ENCODE assay signal across 9 mouse cellular contexts in the genomic region with DNA sequence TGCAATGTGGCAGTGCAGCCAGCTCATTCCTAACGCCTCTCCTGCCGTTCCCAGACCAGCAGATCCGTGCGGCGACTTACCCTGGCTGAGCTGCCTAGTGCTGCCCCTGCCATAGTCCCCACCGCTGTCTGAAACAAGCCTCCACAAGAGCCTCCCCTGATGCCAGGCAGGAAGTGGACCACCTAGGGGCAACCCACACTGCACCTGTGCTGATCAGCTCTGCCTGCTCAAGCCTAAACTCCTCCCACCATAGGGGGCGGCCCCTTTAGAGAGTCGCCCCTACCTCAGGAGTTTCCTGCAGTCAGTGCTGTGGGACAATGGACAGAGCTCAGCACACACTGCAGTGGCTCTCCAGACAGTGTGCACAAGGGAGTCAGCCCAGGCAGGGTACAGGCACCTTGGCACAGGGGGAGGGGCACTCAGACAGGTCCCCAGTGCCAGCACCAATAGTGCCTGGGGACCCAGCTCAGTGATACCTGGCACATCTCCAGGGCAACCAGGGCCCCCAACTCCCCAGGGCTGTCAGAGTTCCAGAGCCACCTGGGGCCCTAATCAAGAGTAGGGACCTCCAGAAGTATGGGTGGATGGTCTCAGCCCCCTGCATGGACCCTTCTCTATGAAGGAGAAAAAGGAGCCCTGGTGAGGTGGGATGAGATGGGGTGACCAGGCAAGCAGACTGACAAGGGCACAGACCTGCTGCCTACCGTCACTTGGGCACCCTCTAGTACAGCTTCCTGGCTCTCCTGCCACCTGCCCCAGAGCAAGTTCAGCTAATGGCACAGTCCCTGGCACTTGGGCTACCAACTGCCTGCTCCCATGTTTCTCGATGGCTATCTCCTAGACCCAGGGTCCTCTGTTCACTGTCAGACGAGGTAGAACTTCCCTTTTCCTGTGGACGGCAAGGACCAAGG. TPM values are rescaled to one million over a fixed set of nuclear protein-coding genes. Genes with fewer than 3 reads are reported as not detected.
DNase-seq lines count a peak whose midpoint lies in the region; ATAC-seq lines count a peak whose summit lies in the region.
"Had no signal": no experiment of that assay in that cellular context is flagged by ENCODE, and none has a peak within 500 bp of the region (broad histone marks: within the 10 kb centered on the region; RNA-seq: fewer than 3 reads in every experiment).

No protein-coding gene starts in this region.

- H3K9me3 ChIP-seq in heart, embryonic 11.5 days (replicated peaks; ENCODE audit: control insufficient read depth, low read length) = no peaks in the 10 kb centered on the region
- no peaks in the 10 kb centered on the region for H3K9me3 ChIP-seq in lung, embryonic 16.5 days (ENCODE audit: control insufficient read depth, low read length)
- no peaks in the 10 kb centered on the region for H3K9me3 ChIP-seq in limb, embryonic 10.5 days (replicated peaks)

- peak overlapping the region; percentile 5; the same call in 1 of the 2 replicates for H3K4me3 ChIP-seq in heart, embryonic 11.5 days (ENCODE audit: low read depth, low read length)
- peak overlapping the region; percentile 37 for H3K4me3 ChIP-seq in lung, embryonic 16.5 days (ENCODE audit: low read length)
- peak overlapping the region; percentile 8 for H3K4me3 ChIP-seq in limb, embryonic 10.5 days

- 0 out of 2 replicates have a peak overlapping the region, but pooled peaks have one; percentile 6 for H3K27ac ChIP-seq in heart, embryonic 11.5 days (ENCODE audit: low read depth, low read length)
- H3K27ac ChIP-seq in lung, embryonic 16.5 days (ENCODE audit: low read length) = no peak overlapping the region
- H3K27ac ChIP-seq in limb, embryonic 10.5 days = 0 out of 2 replicates have a peak overlapping the region, but pooled peaks have one; percentile 34

- intact Hi-C loops in heart, postnatal 10 days (cut with DNase I) = no loop called here

- 0 out of 2 replicates have a peak overlapping the region, but pooled peaks have one; percentile 16 for H3K9ac ChIP-seq in heart, embryonic 11.5 days (ENCODE audit: low read depth, low read length)
- peak overlapping the region; percentile 46; the same call in 1 of the 2 replicates for H3K9ac ChIP-seq in lung, embryonic 16.5 days (ENCODE audit: low read length)

- no peak overlapping the region for H3K4me2 ChIP-seq in heart, embryonic 11.5 days
- peak overlapping the region; percentile 38 for H3K4me2 ChIP-seq in lung, embryonic 16.5 days (ENCODE audit: low read depth, low read length)

- 0 out of 2 replicates have a peak, but pooled peaks have one; percentile 16 for ATAC-seq in heart, embryonic 11.5 days (replicated peaks; ENCODE audit: insufficient number of reproducible peaks, low FRiP score, low TSS enrichment)
- no peak; the same call in 1 of the 2 replicates for ATAC-seq in lung, embryonic 16.5 days (ENCODE audit: low read depth)
- ATAC-seq in erythroblast, adult 5-6 weeks (replicated peaks; ENCODE audit: low FRiP score, poor library complexity, severe bottlenecking) = no peak
- ATAC-seq: CD4-positive, CD25-positive, alpha-beta regulatory T cell, adult 4 months had no signal

- DNase-seq in heart, postnatal 10 days = no peak
- no peak for DNase-seq in lung, postnatal 36 days
- DNase-seq in limb, embryonic 10.5 days (ENCODE audit: low spot score) = no peak
- DNase-seq in thymus, postnatal 10 days (ENCODE audit: low spot score in 2 of 2) = peak; percentile 65 to 66
- DNase-seq in gastrocnemius, adult 8-10 months (ENCODE audit: low spot score in 2 of 2) = no peak

- no peaks in the 10 kb centered on the region for H3K27me3 ChIP-seq in heart, embryonic 11.5 days (ENCODE audit: control insufficient read depth, insufficient read depth, low read length)
- H3K27me3 ChIP-seq in lung, embryonic 16.5 days (ENCODE audit: control insufficient read depth, insufficient read depth, low read depth, low read length) = no peaks in the 10 kb centered on the region
- H3K27me3 ChIP-seq in limb, embryonic 10.5 days (ENCODE audit: low read depth, poor library complexity, severe bottlenecking) = no peaks in the 10 kb centered on the region

- WGBS in heart, embryonic 11.5 days (ENCODE audit: insufficient replicate concordance) = 76% methylated on average over 12 of the region's 12 CpGs
- WGBS in lung, embryonic 16.5 days = 65% methylated on average over 12 of the region's 12 CpGs
- 84% methylated on average over 12 of the region's 12 CpGs for WGBS in limb, embryonic 10.5 days

- H3K36me3 ChIP-seq in heart, embryonic 11.5 days (ENCODE audit: control insufficient read depth, insufficient read depth, low read length) = peaks cover 4% of the 10 kb centered on the region
- peaks cover 4% of the 10 kb centered on the region; the same call in 1 of the 2 replicates for H3K36me3 ChIP-seq in lung, embryonic 16.5 days (ENCODE audit: control insufficient read depth, insufficient read depth, low read length)
- peaks cover 57% of the 10 kb centered on the region for H3K36me3 ChIP-seq in limb, embryonic 10.5 days

- H3K4me1 ChIP-seq in heart, embryonic 11.5 days (ENCODE audit: control insufficient read depth, insufficient read depth, low read length) = peaks cover 21% of the 10 kb centered on the region
- H3K4me1 ChIP-seq in lung, embryonic 16.5 days (replicated peaks; ENCODE audit: control insufficient read depth, insufficient read depth, low read length) = peaks cover 29% of the 10 kb centered on the region
- H3K4me1 ChIP-seq in limb, embryonic 10.5 days = peaks cover 43% of the 10 kb centered on the region

RNA-seq across cellular contexts. Expression of gene Abhd17a, which starts 5.2 kb away (rescaled TPM):
- 94.3 and 100 TPM in 2 replicates for polyA plus RNA-seq in heart, embryonic 11.5 days (2014; fragmentation: Nextera tagmentation; extraction: Ambion mirVana)
- total RNA-seq in heart, postnatal 10 days (2021) = 100 to 1,000 TPM in 1 of 2 experiments, 10 to 100 TPM in 1; 92.2 to 102 TPM
- 77.4 and 80.9 TPM in 2 replicates for polyA plus RNA-seq in lung, embryonic 16.5 days (2015; fragmentation: Nextera tagmentation; extraction: Ambion mirVana)
- polyA plus RNA-seq in limb, embryonic 10.5 days (2016; fragmentation: Nextera tagmentation; extraction: Ambion mirVana) = 104 and 108 TPM in 2 replicates
- total RNA-seq in gastrocnemius, adult 8-10 months (2022) = 10 to 100 TPM; 70.5 to 80.7 (median 77.3) TPM
- total RNA-seq in erythroblast, adult 5-6 weeks (2015; ENCODE audit: low replicate concordance) = 23.6 and 66.1 TPM in 2 replicates
- 2.0 and 7.7 TPM in 2 replicates for total RNA-seq in erythroblast, adult 5-6 weeks (2017; ENCODE audit: low replicate concordance)

RNA-seq across cellular contexts. Expression of gene Klf16, which starts 7.8 kb away (rescaled TPM):
- polyA plus RNA-seq in heart, embryonic 11.5 days (2014; fragmentation: Nextera tagmentation; extraction: Ambion mirVana) = 4.9 and 5.5 TPM in 2 replicates
- total RNA-seq in heart, postnatal 10 days (2021) = 1 to 10 TPM; 5.9 to 6.9 TPM
- polyA plus RNA-seq in lung, embryonic 16.5 days (2015; fragmentation: Nextera tagmentation; extraction: Ambion mirVana) = 8.2 and 8.3 TPM in 2 replicates
- polyA plus RNA-seq in limb, embryonic 10.5 days (2016; fragmentation: Nextera tagmentation; extraction: Ambion mirVana) = 8.7 and 11.3 TPM in 2 replicates
- 1 to 10 TPM; 1.1 to 2.0 (median 1.3) TPM for total RNA-seq in gastrocnemius, adult 8-10 months (2022)
- total RNA-seq in erythroblast, adult 5-6 weeks (2015; ENCODE audit: low replicate concordance) = 0.96 and 1.0 TPM in 2 replicates
- 2.3 and 4.2 TPM in 2 replicates for total RNA-seq in erythroblast, adult 5-6 weeks (2017; ENCODE audit: low replicate concordance)

RNA-seq across cellular contexts. Expression of gene Scamp4, which starts 17.8 kb away (rescaled TPM):
- 76.9 and 78.1 TPM in 2 replicates for polyA plus RNA-seq in heart, embryonic 11.5 days (2014; fragmentation: Nextera tagmentation; extraction: Ambion mirVana)
- 10 to 100 TPM; 25.9 to 27.8 TPM for total RNA-seq in heart, postnatal 10 days (2021)
- 78.8 and 81.8 TPM in 2 replicates for polyA plus RNA-seq in lung, embryonic 16.5 days (2015; fragmentation: Nextera tagmentation; extraction: Ambion mirVana)
- polyA plus RNA-seq in limb, embryonic 10.5 days (2016; fragmentation: Nextera tagmentation; extraction: Ambion mirVana) = 87.8 and 92.2 TPM in 2 replicates
- 10 to 100 TPM; 17.4 to 21.2 (median 19.2) TPM for total RNA-seq in gastrocnemius, adult 8-10 months (2022)
- total RNA-seq in erythroblast, adult 5-6 weeks (2015; ENCODE audit: low replicate concordance) = 7.3 and 14.0 TPM in 2 replicates
- 2.6 and 3.1 TPM in 2 replicates for total RNA-seq in erythroblast, adult 5-6 weeks (2017; ENCODE audit: low replicate concordance)

RNA-seq across cellular contexts. Expression of gene Adat3, which starts 17.8 kb away (rescaled TPM):
- polyA plus RNA-seq in heart, embryonic 11.5 days (2014; fragmentation: Nextera tagmentation; extraction: Ambion mirVana) = 6.2 and 6.6 TPM in 2 replicates
- 1 to 10 TPM; 1.2 to 1.8 TPM for total RNA-seq in heart, postnatal 10 days (2021)
- polyA plus RNA-seq in lung, embryonic 16.5 days (2015; fragmentation: Nextera tagmentation; extraction: Ambion mirVana) = 7.1 and 8.3 TPM in 2 replicates
- 11.1 and 13.4 TPM in 2 replicates for polyA plus RNA-seq in limb, embryonic 10.5 days (2016; fragmentation: Nextera tagmentation; extraction: Ambion mirVana)
- under 1 TPM in 3 of 4 experiments, not detected in 1; 0.29 to 0.43 (median 0.36) TPM for total RNA-seq in gastrocnemius, adult 8-10 months (2022)
- total RNA-seq in erythroblast, adult 5-6 weeks (2015; ENCODE audit: low replicate concordance) = not detected in 2 replicates
- 0.94 TPM in 1 of 2 replicates, not detected in the other for total RNA-seq in erythroblast, adult 5-6 weeks (2017; ENCODE audit: low replicate concordance)

RNA-seq across cellular contexts. Expression of gene Gm49322, which starts 20.9 kb away (rescaled TPM):
- polyA plus RNA-seq in heart, embryonic 11.5 days (2014; fragmentation: Nextera tagmentation; extraction: Ambion mirVana) = 0.83 and 0.84 TPM in 2 replicates
- total RNA-seq in heart, postnatal 10 days (2021) = 1 to 10 TPM in 1 of 2 experiments, under 1 TPM in 1; 0.98 to 1.2 TPM
- polyA plus RNA-seq in lung, embryonic 16.5 days (2015; fragmentation: Nextera tagmentation; extraction: Ambion mirVana) = 3.7 and 4.4 TPM in 2 replicates
- polyA plus RNA-seq in limb, embryonic 10.5 days (2016; fragmentation: Nextera tagmentation; extraction: Ambion mirVana) = 5.1 and 5.2 TPM in 2 replicates
- total RNA-seq in gastrocnemius, adult 8-10 months (2022) = under 1 TPM in 2 of 4 experiments, not detected in 2; 0.20 to 0.24 TPM
- total RNA-seq in erythroblast, adult 5-6 weeks (2015; ENCODE audit: low replicate concordance) = 0.21 TPM in 1 of 2 replicates, not detected in the other
- total RNA-seq in erythroblast, adult 5-6 weeks (2017; ENCODE audit: low replicate concordance) = not detected in 2 replicates

Comparison
In these comparisons a context has a peak if more than half of its experiments do, and no peak if none do; other contexts are left out.
1. DNase-seq: peak in thymus, postnatal 10 days (2 of 2); none in heart, postnatal 10 days (0 of 2), lung, postnatal 36 days (single experiment), limb, embryonic 10.5 days (single experiment) and gastrocnemius, adult 8-10 months (0 of 2).
2. Peak in every context shown above with its lines, with median percentiles within 50 percentile points of each other: H3K4me3 ChIP-seq.